Mouse (Mus musculus) inflammation-experienced regulatory T-cells, adult 6 months (primary cell): ENCODE measurements around the gene Nfib. TPM values are rescaled to one million over a fixed set of nuclear protein-coding genes. Genes with fewer than 3 reads are reported as not detected.

Experiments
- ATAC-seq: one replicate; pipeline ENCODE4 v1.8.0; 2017
- polyA plus RNA-seq, 3 experiments: library from polyadenylated mRNA; unstranded; fragments of 100-300 nt; shearing (Covaris generic); gene quantifications; one replicate each; pipeline ENCODE4 v1.2.1; 2017

Gene Nfib
- polyA plus RNA-seq, 3 experiments from 2014 or later, result 0.04 to 0.11 TPM; not detected in 1

- ATAC-seq, result no peak
These were observed 361.3 kb downstream of the Nfib start for GRCm38 (mm10) chr4:82344224-82344623.

GRCm38 (mm10) chr4:82338930-82339329 lies 366.6 kb downstream of the Nfib start:
- ATAC-seq, result no peak

DNA sequence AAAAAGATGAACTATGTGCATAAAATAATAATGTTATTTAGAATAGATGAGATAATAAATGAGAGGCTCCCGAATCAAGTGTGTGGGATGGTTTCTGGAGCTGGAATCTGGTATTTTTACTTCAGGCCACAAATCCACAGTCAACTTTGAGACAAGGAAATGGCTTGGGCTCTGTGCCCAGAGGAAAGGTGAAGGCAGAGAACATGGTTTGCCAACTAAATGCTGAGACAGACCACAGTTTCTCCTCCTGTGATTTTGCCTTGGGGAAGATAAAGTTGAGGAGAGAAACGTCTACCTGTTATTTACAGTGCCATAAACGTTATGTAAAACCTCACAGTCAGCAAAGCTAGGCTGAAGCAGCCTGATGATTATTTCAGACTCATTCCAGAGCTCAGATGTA lies 367.1 kb downstream of the Nfib start:
- ATAC-seq, result no peak

GRCm38 (mm10) chr4:82336951-82337381 lies 368.6 kb downstream of the Nfib start:
- ATAC-seq, result no peak

DNA sequence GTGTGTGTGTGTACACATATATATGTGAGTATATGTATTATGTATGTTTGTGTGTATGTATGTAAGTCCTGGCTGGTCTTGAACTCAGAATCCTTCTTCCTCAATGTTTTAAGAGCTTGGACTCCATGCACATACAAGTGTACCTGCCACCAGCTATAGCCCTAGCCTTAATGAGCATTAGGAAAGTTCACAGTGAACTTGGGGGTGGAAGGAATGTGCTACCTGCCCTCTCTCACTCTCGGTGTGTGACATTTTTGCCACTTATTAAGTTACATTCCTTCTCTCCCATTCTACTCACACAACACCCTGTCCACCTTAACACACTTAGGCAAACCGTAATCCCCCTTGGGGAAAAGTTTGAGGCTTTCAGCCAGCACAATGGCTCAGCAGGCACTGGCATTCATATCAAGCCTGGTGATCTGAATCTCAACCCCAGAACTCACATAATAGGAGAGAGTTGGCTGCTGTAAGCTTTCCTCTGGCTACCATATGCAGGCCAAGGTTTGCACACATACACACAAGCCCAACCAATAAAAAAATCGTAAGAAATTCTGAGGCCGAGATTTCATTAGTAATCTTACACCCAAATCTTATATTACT lies 370.2 kb downstream of the Nfib start:
- no peak for ATAC-seq

DNA sequence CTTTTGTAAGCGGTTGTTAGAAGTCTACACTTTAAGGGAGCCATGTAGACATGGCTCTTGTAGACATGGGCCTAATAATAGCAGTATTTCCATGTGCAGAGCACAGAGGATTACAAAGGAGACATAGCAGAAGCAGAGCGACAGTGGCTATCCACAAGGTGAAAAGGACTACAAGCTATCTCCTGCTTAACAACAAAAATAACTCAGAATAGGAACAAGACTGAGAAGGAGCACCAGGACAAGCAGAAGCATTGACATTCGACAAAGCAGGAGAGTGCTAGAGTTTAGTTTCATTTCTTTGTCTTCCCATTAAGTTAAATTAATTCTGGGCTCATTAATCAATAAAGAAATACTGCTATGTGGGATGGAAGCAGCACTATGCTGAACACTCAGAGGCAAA lies 372.1 kb downstream of the Nfib start:
- no peak for ATAC-seq

GRCm38 (mm10) chr4:82330095-82330494 lies 375.5 kb downstream of the Nfib start:
- ATAC-seq, result no peak

DNA sequence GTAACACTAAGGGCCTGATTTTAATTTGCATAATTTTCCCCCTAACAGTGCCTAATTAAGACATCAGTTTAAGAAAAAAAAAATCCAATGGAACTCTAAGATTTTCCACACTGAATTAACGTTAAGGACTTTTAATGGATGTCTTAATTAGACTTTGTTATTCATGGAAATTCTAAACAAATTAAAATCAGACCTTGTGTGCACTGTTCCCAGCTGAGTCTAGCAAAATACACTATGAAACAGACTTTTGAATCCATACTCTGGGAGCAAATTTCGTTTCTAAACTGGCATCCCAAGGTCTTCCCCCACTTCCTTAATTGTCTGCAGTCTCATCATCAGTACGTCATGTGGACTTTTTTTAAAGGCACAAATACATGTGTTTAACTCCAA lies 379.4 kb downstream of the Nfib start:
- no peak for ATAC-seq

- no peak for ATAC-seq
These were observed 380.0 kb downstream of the Nfib start for GRCm38 (mm10) chr4:82325409-82326139.

DNA sequence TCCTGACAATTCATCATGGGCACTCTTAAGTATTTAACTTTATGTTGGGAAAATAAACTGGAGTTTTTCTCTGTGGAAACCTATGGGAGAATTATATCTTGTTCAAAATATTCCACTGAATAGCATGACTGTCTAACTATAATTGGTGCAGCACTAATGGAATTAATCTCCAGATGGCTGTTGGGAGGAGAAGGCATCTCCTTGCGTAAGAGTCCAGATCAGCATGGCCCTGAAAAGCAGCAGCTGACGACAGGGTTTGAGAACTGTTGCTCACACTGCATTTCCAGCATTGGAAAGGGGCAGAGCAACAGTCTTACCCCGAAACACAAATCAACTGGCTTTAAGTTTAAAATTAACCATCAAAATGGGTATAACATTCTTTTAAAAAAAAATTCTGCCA lies 380.6 kb downstream of the Nfib start:
- ATAC-seq, result no peak

- no peak for ATAC-seq
These were observed 384.5 kb downstream of the Nfib start for GRCm38 (mm10) chr4:82321008-82321407.

DNA sequence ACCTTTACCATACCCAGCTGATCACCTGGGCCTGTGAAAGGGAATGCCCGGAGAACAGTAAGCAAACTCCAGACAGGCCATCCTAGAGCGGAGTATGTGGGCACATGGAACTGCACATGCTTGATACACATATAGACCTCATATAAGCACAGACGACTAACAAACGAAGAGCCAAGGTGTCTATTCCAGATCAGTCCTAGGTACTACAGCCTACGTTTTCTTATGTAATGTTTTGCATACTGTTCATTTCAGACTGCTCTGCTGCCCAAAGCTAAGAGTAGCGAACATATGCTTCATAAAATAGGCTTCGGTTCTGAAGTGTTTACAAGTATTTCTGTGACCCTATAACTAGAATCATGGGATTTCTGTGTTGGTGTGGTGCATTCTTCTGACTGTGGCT lies 386.2 kb downstream of the Nfib start:
- ATAC-seq, result no peak

DNA sequence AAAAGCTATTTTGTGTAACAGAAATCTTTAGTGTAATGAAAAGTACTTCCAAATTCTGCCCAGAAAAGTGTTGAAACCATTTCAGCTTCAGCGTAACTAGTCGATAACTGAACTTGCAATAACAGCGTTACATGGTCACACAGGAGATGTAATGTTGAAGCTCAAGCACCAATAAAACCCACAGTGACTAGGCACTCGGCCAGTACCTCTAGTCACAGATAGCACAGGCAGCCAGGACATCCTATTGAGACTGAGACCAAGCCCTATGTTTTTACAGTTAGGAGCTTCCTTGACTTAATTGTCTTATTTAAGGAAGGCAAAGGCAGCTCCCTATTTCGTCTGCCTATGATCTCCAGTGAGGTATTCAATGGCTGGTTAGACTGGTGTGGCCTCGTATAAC lies 389.4 kb downstream of the Nfib start:
- no peak for ATAC-seq

DNA sequence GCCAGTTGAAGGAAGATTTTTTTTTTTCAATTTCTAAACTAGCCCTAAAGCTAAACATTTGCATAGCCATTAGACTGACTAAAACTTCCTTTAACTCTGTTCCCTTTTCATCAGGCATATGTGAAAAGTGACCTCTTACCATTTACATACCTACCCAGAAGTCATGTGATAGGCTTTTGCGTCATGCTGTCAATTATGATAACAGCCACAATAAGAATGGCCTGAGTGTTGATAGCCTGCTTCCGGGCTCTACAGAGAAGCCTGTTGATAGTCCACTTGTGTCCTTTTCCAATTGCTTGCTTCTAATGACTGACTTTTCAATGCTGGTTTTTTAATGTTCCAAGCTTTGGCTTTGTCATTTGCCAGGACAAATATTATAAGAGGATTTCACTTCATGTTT lies 389.8 kb downstream of the Nfib start:
- ATAC-seq, result no peak

- ATAC-seq, result no peak
These were observed 394.4 kb downstream of the Nfib start for GRCm38 (mm10) chr4:82310924-82311734.

- no peak for ATAC-seq
These were observed 399.5 kb downstream of the Nfib start for GRCm38 (mm10) chr4:82306045-82306444.

GRCm38 (mm10) chr4:82304148-82304871 lies 401.2 kb downstream of the Nfib start:
- no peak for ATAC-seq

- ATAC-seq, result no peak
These were observed 402.1 kb downstream of the Nfib start for GRCm38 (mm10) chr4:82303362-82303900.

DNA sequence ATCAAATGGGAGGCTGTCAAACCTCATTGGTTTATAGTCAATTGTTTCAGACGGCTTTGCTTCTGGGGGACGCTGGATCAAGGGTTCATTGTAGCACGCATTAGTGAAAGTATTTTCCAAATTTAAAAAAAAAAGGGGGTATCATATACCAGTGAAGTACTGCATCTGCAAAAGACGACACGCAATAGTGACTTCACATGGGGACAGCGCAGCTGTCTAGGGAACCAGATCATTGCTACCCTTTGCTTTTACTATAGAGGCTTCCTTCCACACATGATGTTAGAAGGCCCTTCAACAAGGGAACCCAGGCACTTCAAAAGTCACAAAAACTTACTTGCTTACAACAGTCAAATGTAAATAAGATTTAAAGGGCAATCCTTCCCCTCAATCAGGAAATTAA lies 402.6 kb downstream of the Nfib start:
- ATAC-seq, result no peak

GRCm38 (mm10) chr4:82298606-82299005 lies 406.9 kb downstream of the Nfib start:
- no peak for ATAC-seq

DNA sequence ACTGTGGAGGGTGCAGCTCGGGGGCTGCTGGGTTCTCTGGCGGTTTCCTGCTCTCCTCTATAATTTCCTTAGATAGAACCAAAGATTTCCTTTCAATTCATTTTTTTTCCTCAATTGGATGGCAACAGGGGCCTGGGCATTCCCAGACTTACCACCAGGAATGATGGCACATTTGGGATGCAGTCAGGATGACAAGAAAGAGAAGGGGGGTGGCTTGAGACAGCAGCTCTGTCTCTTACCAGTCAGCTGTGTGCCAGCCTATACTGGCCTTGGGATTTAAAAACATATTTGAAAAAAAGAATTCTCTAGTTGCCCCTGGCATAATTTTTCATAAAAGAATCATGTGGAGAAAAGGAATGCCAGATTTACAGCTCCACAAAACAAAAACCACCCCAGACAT lies 408.0 kb downstream of the Nfib start:
- ATAC-seq, result no peak

DNA sequence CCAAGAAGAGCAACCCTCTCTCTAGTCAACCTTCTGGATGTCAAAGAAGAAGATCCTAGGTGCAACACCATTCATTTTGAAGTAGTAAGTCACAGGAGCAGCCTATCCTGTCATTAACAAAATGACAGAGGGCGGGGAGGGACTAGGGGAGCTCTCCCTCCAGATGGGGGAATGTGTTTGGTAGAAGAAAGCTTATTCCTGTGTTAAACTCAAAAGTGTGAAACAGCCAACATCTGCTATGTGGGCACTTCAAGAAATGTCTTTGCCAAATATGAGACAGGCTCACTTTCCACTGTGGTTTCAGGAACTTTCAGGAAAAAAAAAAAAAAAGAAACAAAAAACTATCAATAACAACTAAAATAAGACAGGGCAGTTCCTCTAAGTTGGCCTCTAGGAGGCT lies 411.5 kb downstream of the Nfib start:
- no peak for ATAC-seq
